Mouse (Mus musculus): ENCODE data around the gene Bin2. TPM values are rescaled to one million over a fixed set of nuclear protein-coding genes. Genes with fewer than 3 reads are reported as not detected.

The Bin2 gene
- total and polyA plus RNA-seq, 3 experiments = 5.3 to 13.7 (median 13.3) TPM

DNA sequence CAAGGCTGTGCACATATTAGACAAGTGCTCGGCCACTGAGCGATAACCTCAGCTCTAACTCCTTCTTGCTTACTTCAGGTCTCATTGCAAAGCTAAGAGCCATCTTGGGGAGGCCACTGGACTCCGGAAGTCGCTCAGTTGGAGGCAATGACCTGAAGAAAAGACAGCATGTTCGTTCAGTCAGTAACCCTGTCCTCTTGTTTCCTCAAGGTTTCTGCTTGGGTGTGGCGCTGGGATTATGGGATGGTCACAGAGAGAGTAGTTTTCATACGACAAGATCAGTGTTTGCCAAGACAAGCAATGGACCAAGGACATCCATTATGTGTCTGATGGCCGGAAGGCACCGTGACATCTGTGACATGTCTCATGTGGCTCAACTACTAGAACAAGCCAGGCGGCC is 5.2 kb upstream of the Bin2 start:
- peaks cover 35% of the 10 kb centered on the region for H3K4me1 ChIP-seq (ENCODE audit: insufficient read depth, low read depth, low read length)
- DNase-seq (ENCODE audit: low spot score) = no peak

DNA sequence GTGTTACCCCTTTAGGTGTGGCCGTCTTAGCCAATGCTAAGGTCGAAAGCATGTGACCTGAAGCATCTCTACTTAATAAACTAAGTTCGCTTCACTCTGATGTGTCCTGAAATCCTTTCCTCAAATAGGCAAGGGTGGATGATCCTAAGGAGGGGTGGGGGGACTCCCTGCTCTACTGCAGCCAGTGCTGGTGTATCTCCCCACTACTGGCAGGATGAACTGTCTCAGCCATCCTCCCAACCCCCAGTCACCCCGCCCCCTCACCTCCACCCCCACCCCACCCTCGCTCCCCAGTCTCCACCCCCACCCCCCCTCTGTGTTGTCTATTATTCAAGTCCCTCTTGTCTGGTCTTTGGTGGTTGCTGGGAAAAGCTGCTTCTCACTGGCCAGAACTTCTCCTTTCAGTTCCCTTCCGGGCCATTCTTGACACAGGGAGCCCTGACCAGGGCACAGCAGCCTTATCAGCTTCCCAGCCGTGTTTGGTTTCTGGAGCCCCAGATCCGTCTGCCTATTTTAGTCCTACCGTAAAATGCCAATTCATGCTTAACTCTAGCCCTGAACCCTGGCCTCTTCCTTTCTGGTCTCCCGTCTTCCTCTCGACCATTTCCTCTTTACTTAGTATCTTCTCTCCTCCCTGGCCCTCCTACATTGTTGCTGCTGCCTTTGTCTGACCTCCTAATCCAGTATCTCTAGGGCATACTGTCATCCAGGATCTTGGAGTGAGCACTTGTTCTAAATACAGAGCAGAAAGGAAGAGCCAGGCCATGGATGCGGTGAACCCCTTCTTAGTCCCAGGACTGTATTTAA is 4.4 kb upstream of the Bin2 start:
- peaks cover 42% of the 10 kb centered on the region for H3K4me1 ChIP-seq (ENCODE audit: insufficient read depth, low read depth, low read length)
- ATAC-seq (ENCODE audit: extremely low read depth, insufficient number of reproducible peaks, low FRiP score, poor library complexity, severe bottlenecking) = peak; percentile 86
- H3K9me3 ChIP-seq (replicated peaks) = no peaks in the 10 kb centered on the region
- DNase-seq (ENCODE audit: low spot score) = peak; percentile 86
- H3K4me3 ChIP-seq (ENCODE audit: low read depth, low read length) = peak overlapping the region; percentile 50; the same call in 1 of the 2 replicates
- H3K27me3 ChIP-seq (ENCODE audit: insufficient read depth, low read length) = peaks cover 7% of the 10 kb centered on the region; the same call in 1 of the 2 replicates
- no peaks in the 10 kb centered on the region for H3K36me3 ChIP-seq (replicated peaks)
- no peak for TF ChIP-seq GATA1 (IDR thresholded peaks at IDR 0.05; ENCODE audit: borderline replicate concordance, low read length)

More for the DNA sequence above, 5.2 kb upstream of the Bin2 start:
- H3K9me3 ChIP-seq (replicated peaks) = no peaks in the 10 kb centered on the region
- no peak overlapping the region for H3K4me3 ChIP-seq (ENCODE audit: low read depth, low read length)
- no peaks in the 10 kb centered on the region for H3K36me3 ChIP-seq (replicated peaks)
- ATAC-seq (ENCODE audit: extremely low read depth, insufficient number of reproducible peaks, low FRiP score, poor library complexity, severe bottlenecking) = no peak
- no peak for TF ChIP-seq GATA2 (IDR thresholded peaks at IDR 0.05; ENCODE audit: borderline replicate concordance, low read depth, low read length)
- TF ChIP-seq POLR2AphosphoS5 (IDR thresholded peaks at IDR 0.05; ENCODE audit: insufficient replicate concordance, low read depth, low read length) = no peak
- TF ChIP-seq CTCF (IDR thresholded peaks at IDR 0.05; ENCODE audit: low read depth, low read length) = no peak
- H3K27me3 ChIP-seq (ENCODE audit: insufficient read depth, low read length) = peaks cover under 1% of the 10 kb centered on the region; the same call in 1 of the 2 replicates

DNA sequence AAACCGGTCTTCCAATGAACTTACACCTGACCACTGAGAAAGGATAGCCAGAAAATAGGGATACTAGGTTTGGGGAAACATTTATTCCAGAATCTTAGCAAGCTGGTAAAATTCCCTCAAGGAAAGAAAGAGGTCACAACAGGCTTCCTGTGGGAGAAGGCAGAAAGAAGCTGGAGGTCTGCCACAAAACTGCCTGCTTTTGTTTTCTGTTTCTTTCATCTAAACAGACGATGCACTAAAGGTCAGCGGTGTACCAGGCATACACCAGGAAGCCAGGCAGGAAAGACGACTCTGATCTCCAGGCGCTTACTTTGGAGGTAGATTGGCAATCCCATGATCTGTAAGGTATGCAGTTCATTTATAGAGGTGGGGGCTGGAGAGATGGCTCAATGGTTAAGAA is 1.5 kb upstream of the Bin2 start:
- H3K4me1 ChIP-seq (ENCODE audit: insufficient read depth, low read depth, low read length) = peaks cover 49% of the 10 kb centered on the region

DNA sequence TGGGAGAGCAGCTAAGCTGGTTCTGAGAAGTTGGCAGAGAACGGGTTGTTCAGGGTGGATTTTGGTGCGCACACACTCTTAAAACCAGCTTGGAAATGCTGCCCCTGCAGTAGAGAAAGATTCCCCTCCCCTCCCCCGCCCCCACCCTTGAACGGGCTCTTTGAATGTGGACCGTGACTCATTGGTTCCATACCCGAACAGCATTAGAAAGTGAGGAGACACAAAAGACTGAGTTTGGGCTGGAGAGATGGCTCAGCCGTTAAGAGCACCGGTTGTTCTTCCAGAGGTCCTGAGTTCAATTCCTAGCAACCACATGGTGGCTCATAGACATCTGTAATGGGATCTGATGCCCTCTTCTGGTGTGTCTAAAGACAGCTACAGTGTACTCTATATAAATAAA is 651 bp upstream of the Bin2 start:
- Histone ChIP-seq H3K4me1 (ENCODE audit: insufficient read depth, low read depth, low read length) (peaks cover 46% of the 10 kb centered on the region), H3K9me3 (replicated peaks) (no peaks in the 10 kb centered on the region)
- DNase-seq (ENCODE audit: low spot score) = no peak

More for the DNA sequence above, 1.5 kb upstream of the Bin2 start:
- H3K4me3 ChIP-seq (ENCODE audit: low read depth, low read length) = no peak overlapping the region
- H3K9me3 ChIP-seq (replicated peaks) = no peaks in the 10 kb centered on the region
- peaks cover 19% of the 10 kb centered on the region for H3K27me3 ChIP-seq (ENCODE audit: insufficient read depth, low read length)
- H3K36me3 ChIP-seq (replicated peaks) = no peaks in the 10 kb centered on the region
- ATAC-seq (ENCODE audit: extremely low read depth, insufficient number of reproducible peaks, low FRiP score, poor library complexity, severe bottlenecking) (no peak), DNase-seq (ENCODE audit: low spot score) (no peak)
- TF ChIP-seq POLR2AphosphoS5 (IDR thresholded peaks at IDR 0.05; ENCODE audit: insufficient replicate concordance, low read depth, low read length) (no peak), TAL1 (conservative IDR thresholded peaks at IDR 0.05; ENCODE audit: low read depth, low read length) (no peak), GATA1 (IDR thresholded peaks at IDR 0.05; ENCODE audit: borderline replicate concordance, low read length) (no peak), CTCF (IDR thresholded peaks at IDR 0.05; ENCODE audit: low read depth, low read length) (no peak), GATA2 (IDR thresholded peaks at IDR 0.05; ENCODE audit: borderline replicate concordance, low read depth, low read length) (no peak)

DNA sequence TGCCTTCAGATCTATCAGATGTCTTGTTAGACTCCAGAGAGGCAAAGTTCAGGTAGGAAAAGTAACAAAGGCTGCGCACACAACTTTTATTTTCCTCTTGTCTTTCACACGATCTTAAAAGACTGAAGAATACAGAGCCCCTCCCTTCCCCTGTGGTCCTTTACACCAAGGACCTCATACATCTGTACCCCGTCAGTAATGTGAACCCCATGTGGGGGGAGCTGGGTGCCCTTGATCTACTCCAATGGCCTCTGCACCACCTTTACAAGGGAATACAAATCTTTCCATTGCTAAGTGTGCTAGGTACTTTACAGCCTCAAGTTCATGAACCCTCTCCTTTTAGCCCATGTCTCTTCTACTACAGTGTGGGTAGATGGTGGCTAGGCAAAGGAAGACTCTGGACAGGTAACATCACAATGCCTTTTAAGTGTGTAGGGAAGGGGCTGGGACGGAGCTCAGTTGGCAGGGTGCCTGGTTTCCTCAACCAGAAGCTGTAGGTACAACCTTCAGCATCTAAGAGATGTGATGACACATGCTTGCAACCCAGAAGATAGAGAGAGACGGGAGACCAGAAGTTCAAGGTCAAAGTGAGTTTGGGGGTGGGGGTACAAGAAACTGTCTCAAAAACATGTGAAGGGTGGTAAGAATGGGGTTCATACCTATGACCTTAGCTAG is 1.3 kb downstream of the Bin2 start:
- Histone ChIP-seq H3K27me3 (ENCODE audit: insufficient read depth, low read length) (peaks cover 22% of the 10 kb centered on the region), H3K36me3 (replicated peaks) (no peaks in the 10 kb centered on the region), H3K4me1 (ENCODE audit: insufficient read depth, low read depth, low read length) (peaks cover 35% of the 10 kb centered on the region), H3K9me3 (replicated peaks) (no peaks in the 10 kb centered on the region), H3K4me3 (ENCODE audit: low read depth, low read length) (no peak overlapping the region)
- ATAC-seq (ENCODE audit: extremely low read depth, insufficient number of reproducible peaks, low FRiP score, poor library complexity, severe bottlenecking) (no peak), DNase-seq (ENCODE audit: low spot score) (no peak)
- TF ChIP-seq TAL1 (conservative IDR thresholded peaks at IDR 0.05; ENCODE audit: low read depth, low read length) (no peak), GATA1 (IDR thresholded peaks at IDR 0.05; ENCODE audit: borderline replicate concordance, low read length) (no peak), CTCF (IDR thresholded peaks at IDR 0.05; ENCODE audit: low read depth, low read length) (no peak), GATA2 (IDR thresholded peaks at IDR 0.05; ENCODE audit: borderline replicate concordance, low read depth, low read length) (no peak), POLR2AphosphoS5 (IDR thresholded peaks at IDR 0.05; ENCODE audit: insufficient replicate concordance, low read depth, low read length) (no peak)

More for the DNA sequence above, 651 bp upstream of the Bin2 start:
- H3K27me3 ChIP-seq (ENCODE audit: insufficient read depth, low read length) = peaks cover 19% of the 10 kb centered on the region
- TF ChIP-seq TAL1 (conservative IDR thresholded peaks at IDR 0.05; ENCODE audit: low read depth, low read length) (no peak), POLR2AphosphoS5 (IDR thresholded peaks at IDR 0.05; ENCODE audit: insufficient replicate concordance, low read depth, low read length) (no peak), GATA1 (IDR thresholded peaks at IDR 0.05; ENCODE audit: borderline replicate concordance, low read length) (no peak), CTCF (IDR thresholded peaks at IDR 0.05; ENCODE audit: low read depth, low read length) (no peak), GATA2 (IDR thresholded peaks at IDR 0.05; ENCODE audit: borderline replicate concordance, low read depth, low read length) (no peak)
- no peak for ATAC-seq (ENCODE audit: extremely low read depth, insufficient number of reproducible peaks, low FRiP score, poor library complexity, severe bottlenecking)
- H3K36me3 ChIP-seq (replicated peaks) = no peaks in the 10 kb centered on the region
- H3K4me3 ChIP-seq (ENCODE audit: low read depth, low read length) = no peak overlapping the region

DNA sequence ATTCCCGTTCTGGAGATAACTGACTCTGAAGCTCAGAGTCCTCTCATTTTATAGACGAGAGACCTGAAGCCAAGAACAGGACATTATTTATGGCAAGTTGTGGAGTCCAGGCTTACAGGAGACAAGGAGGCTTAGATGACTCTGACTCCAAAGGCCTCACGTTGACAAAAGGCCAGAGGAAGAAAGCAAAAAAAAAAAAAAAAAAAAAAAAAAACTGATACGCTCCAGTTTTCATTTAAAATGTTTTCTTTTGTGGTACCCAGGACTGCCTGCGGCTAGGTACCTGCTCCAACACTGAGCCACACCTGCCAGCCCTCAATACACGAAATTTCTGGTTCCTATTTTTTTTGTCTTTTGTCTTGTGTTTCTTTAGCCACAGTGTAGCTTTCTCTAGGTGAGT is 1.9 kb downstream of the Bin2 start:
- no peak for DNase-seq (ENCODE audit: low spot score)
- TF ChIP-seq GATA2 (IDR thresholded peaks at IDR 0.05; ENCODE audit: borderline replicate concordance, low read depth, low read length) (no peak), POLR2AphosphoS5 (IDR thresholded peaks at IDR 0.05; ENCODE audit: insufficient replicate concordance, low read depth, low read length) (no peak), TAL1 (conservative IDR thresholded peaks at IDR 0.05; ENCODE audit: low read depth, low read length) (no peak), GATA1 (IDR thresholded peaks at IDR 0.05; ENCODE audit: borderline replicate concordance, low read length) (no peak), CTCF (IDR thresholded peaks at IDR 0.05; ENCODE audit: low read depth, low read length) (no peak)
- Histone ChIP-seq H3K9me3 (replicated peaks) (no peaks in the 10 kb centered on the region), H3K4me3 (ENCODE audit: low read depth, low read length) (no peak overlapping the region), H3K27me3 (ENCODE audit: insufficient read depth, low read length) (peaks cover 22% of the 10 kb centered on the region), H3K36me3 (replicated peaks) (no peaks in the 10 kb centered on the region), H3K4me1 (ENCODE audit: insufficient read depth, low read depth, low read length) (peaks cover 32% of the 10 kb centered on the region)
- ATAC-seq (ENCODE audit: extremely low read depth, insufficient number of reproducible peaks, low FRiP score, poor library complexity, severe bottlenecking) = no peak

All from G1E (cell line).